ENCODE assay signal across 15 mouse cellular contexts in the genomic region with DNA sequence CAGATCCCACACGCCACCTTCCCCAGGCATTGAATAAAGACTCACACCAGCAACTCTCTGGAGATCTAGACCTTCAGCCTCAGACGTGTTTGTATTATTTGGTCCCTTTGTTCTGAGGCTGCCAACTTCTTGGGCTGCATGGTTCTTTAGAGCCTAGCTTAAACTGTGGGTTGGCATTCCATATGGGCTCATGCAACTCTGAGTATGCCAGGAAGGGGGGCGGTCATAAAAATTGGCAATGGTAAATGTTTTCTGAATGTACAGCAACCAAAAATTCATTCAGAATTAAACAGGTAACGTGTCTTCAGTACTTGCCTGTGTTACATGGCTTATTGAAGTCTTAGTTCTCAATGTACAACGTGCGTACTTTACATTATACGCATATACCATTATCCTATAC.
"Had no signal": no experiment of that assay in that cellular context is flagged by ENCODE, and none has a peak within 500 bp of the region (broad histone marks: within the 10 kb centered on the region; RNA-seq: fewer than 3 reads in every experiment).

No protein-coding gene starts in this region.

- H3K27ac ChIP-seq: lung, embryonic 15.5 days; macrophage; midbrain, embryonic 13.5 days; midbrain, embryonic 15.5 days; neural tube, embryonic 12.5 days; stomach, embryonic 15.5 days; stomach, postnatal 0 days had no signal

- DNase-seq: lung, adult 2 months; lung, postnatal 14 days; lung, postnatal 36 days; right cerebral cortex, postnatal 14 days; thymus, adult 2 months; thymus, postnatal 25 days; thymus, postnatal 4 days had no signal

- H3K4me3 ChIP-seq: lung, embryonic 15.5 days; megakaryocyte, embryonic 14.5 days; midbrain, embryonic 13.5 days; midbrain, embryonic 15.5 days; neural tube, embryonic 12.5 days; stomach, embryonic 15.5 days had no signal
